Mouse (Mus musculus) intestine, embryonic 15.5 days (tissue): ENCODE measurements around the gene Ppil2. TPM values are rescaled to one million over a fixed set of nuclear protein-coding genes. Genes with fewer than 3 reads are reported as not detected.
A peak's percentile ranks its signal among the peaks of the same experiment; 100 is the strongest.

ENCODE experiments used
- ATAC-seq: fragments of 200-750 bp; cut with Nextera tagmentation; 2 replicates; pipeline ENCODE4 v1.8.0; 2017; ENCODE audit warnings: moderate TSS enrichment, moderate library complexity
- H3K27ac ChIP-seq: fragments of 300-500 bp; sonication (generic); 2 replicates; pipeline ENCODE4 v1.5.1; 2015; ENCODE audit warnings: mild to moderate bottlenecking, inconsistent platforms
- H3K27me3 ChIP-seq: fragments of 300-500 bp; sonication (generic); replicated peaks from 2 replicates; pipeline ENCODE4 v1.6.1; 2015; ENCODE audit warnings: inconsistent platforms
- H3K36me3 ChIP-seq: fragments of 300-500 bp; sonication (generic); 2 replicates; pipeline ENCODE4 v1.6.1; 2015; ENCODE audit warnings: inconsistent platforms
- H3K4me1 ChIP-seq: fragments of 300-500 bp; sonication (generic); replicated peaks from 2 replicates; pipeline ENCODE4 v1.6.1; 2015; ENCODE audit warnings: inconsistent platforms
- H3K4me2 ChIP-seq: fragments of 300-500 bp; sonication (generic); replicated peaks from 2 replicates; pipeline ENCODE4 v1.6.1; 2015; ENCODE audit warnings: mild to moderate bottlenecking, inconsistent platforms
- H3K4me3 ChIP-seq: fragments of 300-500 bp; sonication (generic); replicated peaks from 2 replicates; pipeline ENCODE4 v1.5.1; 2015; ENCODE audit warnings: inconsistent platforms
- H3K9ac ChIP-seq: fragments of 300-500 bp; sonication (generic); 2 replicates; pipeline ENCODE4 v1.6.1; 2015; ENCODE audit warnings: inconsistent platforms
- H3K9me3 ChIP-seq: fragments of 300-500 bp; sonication (generic); 2 replicates; pipeline ENCODE4 v1.6.1; 2016; ENCODE audit warnings: inconsistent platforms
- WGBS: fragments of 180-500 bp; shearing (Covaris S2); methylation state at CpG from one replicate; pipeline ENCODE4 v1.1.7; 2015; 5-methylcytosine and 5-hydroxymethylcytosine counted together
- polyA plus RNA-seq: library from polyadenylated mRNA; unstranded; fragments of >200 nt; fragmentation: Nextera tagmentation; extraction: Ambion mirVana; gene quantifications from 2 replicates; pipeline ENCODE4 v1.2.1, GENCODE M21; 2015

Ppil2 gene
- polyA plus RNA-seq, 1 experiment from 2014 or later, result 121 TPM

- no peaks in the 10 kb centered on the region for H3K27me3 ChIP-seq
- H3K4me3 ChIP-seq, result peak overlapping the region; percentile 79
- ATAC-seq, result no peak; the same call in 1 of the 2 replicates
- peak overlapping the region; percentile 74; the same call in 1 of the 2 replicates for H3K27ac ChIP-seq
- peaks cover 9% of the 10 kb centered on the region for H3K4me1 ChIP-seq
- H3K9me3 ChIP-seq, result no peaks in the 10 kb centered on the region
- no peaks in the 10 kb centered on the region for H3K36me3 ChIP-seq
- peak overlapping the region; percentile 95 for H3K4me2 ChIP-seq
- WGBS, result 3% methylated on average over 43 of the region's 43 CpGs
- H3K9ac ChIP-seq, result peak overlapping the region; percentile 81
These were observed 20.4 kb upstream of the Ppil2 start for GRCm38 (mm10) chr16:17131191-17132088.

GRCm38 (mm10) chr16:17127292-17127691, 16.2 kb upstream of the Ppil2 start:
- no peaks in the 10 kb centered on the region for H3K9me3 ChIP-seq
- H3K27ac ChIP-seq, result no peak overlapping the region
- 100% methylated on average over 1 of the region's 1 CpGs for WGBS
- no peaks in the 10 kb centered on the region for H3K36me3 ChIP-seq
- H3K4me1 ChIP-seq, result peaks cover 24% of the 10 kb centered on the region
- ATAC-seq, result no peak
- no peak overlapping the region for H3K4me3 ChIP-seq
- H3K4me2 ChIP-seq, result no peak overlapping the region
- no peaks in the 10 kb centered on the region for H3K27me3 ChIP-seq
- H3K9ac ChIP-seq, result no peak overlapping the region

GRCm38 (mm10) chr16:17124871-17125520, 13.9 kb upstream of the Ppil2 start, which contains the start of gene 2610318N02Rik:
TSS of gene 2610318N02Rik (minus strand) at chr16:17125167.
- WGBS, result under 1% methylated on average over 25 of the region's 25 CpGs
- no peaks in the 10 kb centered on the region for H3K27me3 ChIP-seq
- no peaks in the 10 kb centered on the region for H3K9me3 ChIP-seq
- no peaks in the 10 kb centered on the region; the same call in 1 of the 2 replicates for H3K36me3 ChIP-seq
- peak; percentile 96 for ATAC-seq
- H3K9ac ChIP-seq, result peak within 1 kb of the TSS; percentile 63
- H3K4me1 ChIP-seq, result peaks cover 19% of the 10 kb centered on the region
- peak within 1 kb of the TSS; percentile 45 for H3K4me3 ChIP-seq
- H3K27ac ChIP-seq, result peak within 1 kb of the TSS; percentile 2
- H3K4me2 ChIP-seq, result peak within 1 kb of the TSS; percentile 82

GRCm38 (mm10) chr16:17124119-17124870, 13.2 kb upstream of the Ppil2 start:
- H3K27ac ChIP-seq, result peak overlapping the region; percentile 2
- peaks cover 19% of the 10 kb centered on the region for H3K4me1 ChIP-seq
- no peaks in the 10 kb centered on the region for H3K27me3 ChIP-seq
- peak overlapping the region; percentile 63 for H3K9ac ChIP-seq
- WGBS, result 2% methylated on average over 22 of the region's 22 CpGs
- ATAC-seq, result peak; percentile 52
- H3K4me3 ChIP-seq, result peak overlapping the region; percentile 45
- H3K36me3 ChIP-seq, result no peaks in the 10 kb centered on the region; the same call in 1 of the 2 replicates
- peak overlapping the region; percentile 82 for H3K4me2 ChIP-seq
- H3K9me3 ChIP-seq, result no peaks in the 10 kb centered on the region

DNA sequence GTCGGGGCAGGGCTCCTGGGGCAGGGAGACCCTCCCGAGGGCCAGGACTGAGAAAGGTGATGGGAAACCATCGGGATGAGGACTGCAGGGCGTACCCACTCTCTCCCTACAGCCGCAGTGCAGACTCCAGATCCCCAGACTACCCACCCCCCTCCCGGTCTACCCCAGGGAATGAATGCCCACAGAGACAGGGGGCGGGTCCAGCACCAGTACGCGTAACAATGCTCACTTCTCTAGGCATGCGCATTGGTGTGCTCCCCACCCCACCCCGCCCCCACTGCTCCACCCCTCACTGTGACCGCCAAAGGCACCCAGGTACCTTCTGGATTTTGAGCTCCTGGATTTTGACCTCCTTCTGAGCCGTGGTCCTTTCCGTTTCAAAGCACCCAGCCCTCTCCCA, 10.5 kb upstream of the Ppil2 start:
- Histone ChIP-seq H3K9ac (no peak overlapping the region), H3K4me3 (no peak overlapping the region), H3K36me3 (peaks cover 4% of the 10 kb centered on the region; the same call in 1 of the 2 replicates), H3K27ac (no peak overlapping the region), H3K4me1 (peaks cover 19% of the 10 kb centered on the region), H3K9me3 (no peaks in the 10 kb centered on the region), H3K4me2 (no peak overlapping the region), H3K27me3 (no peaks in the 10 kb centered on the region)
- 66% methylated on average over 14 of the region's 14 CpGs for WGBS
- no peak for ATAC-seq

DNA sequence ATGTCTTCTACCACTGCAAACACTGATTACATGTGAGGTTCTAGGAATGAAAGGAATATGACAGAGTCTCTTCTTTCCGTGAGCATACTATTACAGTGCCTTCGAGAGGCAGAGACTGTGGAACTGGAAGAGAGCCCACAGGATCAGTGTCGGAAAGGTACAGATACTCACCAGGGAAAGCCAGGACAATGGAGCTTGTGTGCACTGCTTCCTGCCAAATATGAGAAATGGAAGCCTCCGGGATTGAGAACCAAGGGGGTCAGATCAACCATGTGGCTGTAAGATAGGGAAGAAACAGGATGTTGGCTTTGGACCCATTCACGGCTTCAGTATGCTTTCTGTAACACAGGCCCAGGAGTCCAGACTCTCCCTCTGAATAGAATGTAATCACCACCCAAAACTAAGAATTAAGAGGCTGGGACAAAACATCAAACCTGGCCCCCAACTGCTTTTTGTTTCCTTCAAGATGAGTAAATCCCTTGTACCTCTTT, 6.3 kb upstream of the Ppil2 start:
- Histone ChIP-seq H3K9ac (no peak overlapping the region), H3K36me3 (peaks cover 11% of the 10 kb centered on the region), H3K4me3 (no peak overlapping the region), H3K27ac (no peak overlapping the region), H3K4me2 (no peak overlapping the region), H3K4me1 (no peaks in the 10 kb centered on the region), H3K27me3 (no peaks in the 10 kb centered on the region), H3K9me3 (no peaks in the 10 kb centered on the region)
- WGBS, result 88% methylated on average over 5 of the region's 5 CpGs
- no peak for ATAC-seq

DNA sequence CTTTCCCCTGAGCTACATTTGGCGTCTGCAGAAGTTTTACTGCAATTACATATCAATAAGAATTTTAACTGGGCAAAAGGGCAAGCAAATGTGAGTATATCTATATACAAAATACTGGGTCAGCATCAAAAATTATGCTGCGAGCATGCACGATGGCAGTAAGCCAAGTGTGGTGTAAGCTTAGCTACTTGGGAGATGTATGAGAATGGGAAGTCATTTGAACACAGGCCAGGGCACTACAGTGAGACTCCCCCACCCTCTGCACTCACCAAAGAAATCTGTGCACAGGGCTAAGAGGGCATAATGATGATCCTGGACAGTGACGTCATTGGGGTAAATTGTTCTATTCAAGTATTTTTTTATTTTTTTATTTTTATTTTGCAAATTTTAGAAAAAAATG, 6.5 kb downstream of the Ppil2 start:
- Histone ChIP-seq H3K27ac (no peak overlapping the region), H3K36me3 (peaks cover 23% of the 10 kb centered on the region), H3K27me3 (no peaks in the 10 kb centered on the region), H3K9ac (no peak overlapping the region), H3K4me2 (no peak overlapping the region), H3K4me3 (no peak overlapping the region), H3K9me3 (no peaks in the 10 kb centered on the region), H3K4me1 (peaks cover 2% of the 10 kb centered on the region; the same call in 1 of the 2 replicates)
- WGBS, result 62% methylated on average over 4 of the region's 4 CpGs
- ATAC-seq, result no peak

DNA sequence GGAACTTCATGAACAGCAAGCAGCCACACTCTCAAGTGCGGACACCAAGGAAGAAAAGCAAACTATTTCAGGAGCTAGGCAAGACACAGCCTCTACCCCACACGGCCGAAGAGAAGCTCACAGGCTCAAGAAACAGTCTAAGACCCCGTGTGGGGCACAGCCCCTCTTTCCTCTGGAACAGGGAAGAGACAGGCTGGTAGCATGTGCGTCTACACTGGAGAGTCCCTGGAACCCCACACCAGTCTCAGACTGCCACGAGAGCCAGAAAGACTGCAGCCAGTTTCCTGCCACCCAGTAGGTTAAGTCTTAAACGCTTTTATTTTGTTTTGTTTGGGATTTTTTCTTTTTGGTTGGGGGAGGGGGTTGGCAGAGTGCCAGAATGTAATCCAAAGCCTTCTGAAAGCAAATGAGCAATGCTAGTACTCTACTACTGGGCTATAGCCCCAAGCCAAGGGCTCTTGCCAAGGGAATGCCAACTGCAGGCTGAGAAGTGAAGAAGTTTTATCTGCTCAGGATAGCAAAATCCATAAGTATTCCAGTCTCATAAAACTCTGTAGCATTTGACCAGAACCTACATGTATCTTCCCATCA, 8.3 kb downstream of the Ppil2 start:
- no peak for ATAC-seq
- 71% methylated on average over 7 of the region's 7 CpGs for WGBS

DNA sequence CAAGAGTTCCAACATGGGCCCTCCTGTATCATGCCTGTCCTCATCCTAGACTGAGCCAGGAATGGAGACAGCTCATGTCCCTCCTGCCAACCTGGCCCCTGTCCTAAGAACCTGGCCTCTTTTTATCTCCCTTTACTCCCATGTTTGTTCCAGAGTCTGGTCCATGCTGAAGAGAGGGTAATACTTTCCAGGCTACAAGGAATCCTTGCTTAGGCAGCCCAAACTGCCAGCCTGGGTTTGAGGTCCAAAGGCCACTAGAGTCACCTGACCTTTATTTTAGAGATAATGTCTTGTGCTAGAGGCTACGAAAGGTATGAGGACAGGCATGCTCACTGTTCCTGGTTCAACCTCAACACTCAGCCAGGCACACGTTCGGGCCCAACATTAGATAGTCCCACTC, 14.1 kb downstream of the Ppil2 start:
- no peak overlapping the region for H3K4me2 ChIP-seq
- 76% methylated on average over 3 of the region's 3 CpGs for WGBS
- H3K27me3 ChIP-seq, result no peaks in the 10 kb centered on the region
- no peaks in the 10 kb centered on the region for H3K4me1 ChIP-seq
- H3K9ac ChIP-seq, result no peak overlapping the region
- ATAC-seq, result peak; percentile 85
- no peak overlapping the region for H3K4me3 ChIP-seq
- H3K27ac ChIP-seq, result no peak overlapping the region
- H3K36me3 ChIP-seq, result peaks cover 48% of the 10 kb centered on the region
- H3K9me3 ChIP-seq, result no peaks in the 10 kb centered on the region

More for the DNA sequence above, 8.3 kb downstream of the Ppil2 start:
- H3K4me2 ChIP-seq, result no peak overlapping the region
- H3K27ac ChIP-seq, result no peak overlapping the region
- H3K27me3 ChIP-seq, result no peaks in the 10 kb centered on the region
- H3K36me3 ChIP-seq, result peaks cover 27% of the 10 kb centered on the region
- no peak overlapping the region for H3K9ac ChIP-seq
- no peaks in the 10 kb centered on the region for H3K4me1 ChIP-seq
- H3K4me3 ChIP-seq, result no peak overlapping the region
- no peaks in the 10 kb centered on the region for H3K9me3 ChIP-seq

GRCm38 (mm10) chr16:17088346-17088745, 22.7 kb downstream of the Ppil2 start:
- 85% methylated on average over 3 of the region's 3 CpGs for WGBS
- Histone ChIP-seq H3K36me3 (peaks cover 55% of the 10 kb centered on the region), H3K27ac (no peak overlapping the region), H3K9ac (no peak overlapping the region), H3K4me1 (no peaks in the 10 kb centered on the region), H3K4me3 (no peak overlapping the region), H3K9me3 (no peaks in the 10 kb centered on the region), H3K27me3 (no peaks in the 10 kb centered on the region), H3K4me2 (no peak overlapping the region)
- no peak for ATAC-seq

- no peak overlapping the region for H3K27ac ChIP-seq
- ATAC-seq, result no peak
- H3K4me3 ChIP-seq, result no peak overlapping the region
- H3K27me3 ChIP-seq, result no peaks in the 10 kb centered on the region
- no peak overlapping the region for H3K4me2 ChIP-seq
- 0 out of 2 replicates have a peak, but pooled peaks cover 2% of the 10 kb centered on the region for H3K4me1 ChIP-seq
- 79% methylated on average over 13 of the region's 13 CpGs for WGBS
- peaks cover 41% of the 10 kb centered on the region for H3K36me3 ChIP-seq
- H3K9ac ChIP-seq, result no peak overlapping the region
- H3K9me3 ChIP-seq, result no peaks in the 10 kb centered on the region
These were observed 24.3 kb downstream of the Ppil2 start for GRCm38 (mm10) chr16:17086669-17087193.
